Mouse (Mus musculus) macrophage (primary cell): ENCODE measurements at regions not wholly inside any gene's neighbourhood (a gene's known extent, or its start where the extent isn't known, plus 50 kb on each side); places are given as distances from the start of the nearest gene placed in this dataset.

Experiments
- H3K27ac ChIP-seq: fragments of 350-480 bp; formaldehyde crosslinking; 2 replicates; pipeline ENCODE4 v1.9.0; 2021
- H3K36me3 ChIP-seq: fragments of 350-480 bp; formaldehyde crosslinking; 2 replicates; pipeline ENCODE4 v1.9.0; 2021; ENCODE audit errors: inconsistent target
- H3K4me3 ChIP-seq: fragments of 350-480 bp; formaldehyde crosslinking; 2 replicates; pipeline ENCODE4 v1.9.0; 2021; ENCODE audit errors: inconsistent target
- H3K79me2 ChIP-seq: fragments of 350-480 bp; formaldehyde crosslinking; 2 replicates; pipeline ENCODE4 v1.9.0; 2021; ENCODE audit errors: inconsistent target
- WGBS: methylation state at CpG from one replicate; pipeline ENCODE4 v1.1.7; 2026; ENCODE audit warnings: inconsistent platforms; ENCODE audit not compliant: missing documents; 5-methylcytosine and 5-hydroxymethylcytosine counted together

DNA sequence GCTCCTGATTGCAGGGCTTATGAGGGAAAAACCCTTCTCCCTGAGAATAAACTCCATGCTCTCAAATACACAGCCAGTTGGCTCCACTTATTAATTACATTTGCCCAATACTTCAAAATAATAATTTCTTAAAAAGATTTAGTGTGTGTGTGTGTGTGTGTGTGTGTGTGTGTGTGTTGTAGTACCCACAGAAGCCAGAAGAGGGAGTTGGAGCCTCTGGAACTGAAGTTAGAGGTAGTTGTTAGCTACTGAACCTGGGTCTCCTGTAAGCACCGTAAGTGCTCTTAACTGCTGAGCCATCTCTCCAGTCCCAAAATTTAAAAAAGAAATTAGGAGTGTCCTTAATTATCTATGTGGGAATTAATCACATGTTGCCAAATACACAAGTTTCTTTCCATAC, 154.8 kb upstream of the Ctnnb1 start:
- Histone ChIP-seq H3K36me3 (no peaks in the 10 kb centered on the region), H3K27ac (no peak overlapping the region), H3K79me2 (no peaks in the 10 kb centered on the region), H3K4me3 (no peak overlapping the region)
- 100% methylated on average over 1 of the region's 1 CpGs for WGBS

DNA sequence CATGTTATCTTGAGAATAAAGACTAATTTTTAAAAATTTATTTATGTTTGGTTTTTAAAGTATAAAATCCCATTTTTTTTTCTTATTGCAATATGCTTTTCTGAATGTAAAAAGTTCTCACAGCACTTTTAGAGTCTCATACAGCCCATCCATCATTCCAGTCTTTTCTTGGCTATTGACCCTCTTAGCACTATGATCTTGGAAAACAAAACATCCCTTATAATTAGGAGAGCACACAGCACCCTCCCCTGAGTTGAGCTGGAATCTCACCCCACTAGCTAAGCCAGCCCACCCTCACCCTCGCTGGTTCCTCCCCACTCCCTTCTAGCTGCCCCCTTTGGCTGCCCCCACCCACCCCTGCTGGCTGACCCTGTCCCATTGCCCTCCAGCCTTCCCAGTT, 154.2 kb upstream of the Ctnnb1 start:
- no peak overlapping the region for H3K27ac ChIP-seq
- 82% methylated on average over 1 of the region's 1 CpGs for WGBS
- no peaks in the 10 kb centered on the region for H3K79me2 ChIP-seq
- H3K36me3 ChIP-seq = no peaks in the 10 kb centered on the region
- no peak overlapping the region for H3K4me3 ChIP-seq

DNA sequence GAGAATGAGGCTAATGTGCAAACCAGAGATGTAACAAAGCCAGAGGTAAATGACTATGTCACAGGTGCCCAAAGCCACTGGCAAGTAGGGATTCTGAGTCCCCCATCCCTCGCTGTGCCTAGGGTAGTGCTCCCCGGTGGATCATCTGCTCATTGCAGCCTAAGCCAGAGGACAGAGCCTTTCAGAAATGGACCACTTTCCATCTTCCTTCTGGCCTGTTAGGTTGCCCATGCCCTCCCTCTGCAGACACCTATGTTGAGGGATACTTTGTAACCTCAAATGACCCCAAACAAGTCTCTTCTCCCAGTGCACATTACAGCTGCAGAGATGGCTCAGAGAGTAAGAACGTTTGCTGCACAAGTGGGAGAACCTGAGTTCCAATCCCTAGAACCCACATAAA, 153.3 kb upstream of the Ctnnb1 start:
- Histone ChIP-seq H3K27ac (peak overlapping the region; percentile 48), H3K36me3 (no peaks in the 10 kb centered on the region), H3K79me2 (no peaks in the 10 kb centered on the region), H3K4me3 (no peak overlapping the region)
- WGBS = 63% methylated on average over 3 of the region's 3 CpGs

DNA sequence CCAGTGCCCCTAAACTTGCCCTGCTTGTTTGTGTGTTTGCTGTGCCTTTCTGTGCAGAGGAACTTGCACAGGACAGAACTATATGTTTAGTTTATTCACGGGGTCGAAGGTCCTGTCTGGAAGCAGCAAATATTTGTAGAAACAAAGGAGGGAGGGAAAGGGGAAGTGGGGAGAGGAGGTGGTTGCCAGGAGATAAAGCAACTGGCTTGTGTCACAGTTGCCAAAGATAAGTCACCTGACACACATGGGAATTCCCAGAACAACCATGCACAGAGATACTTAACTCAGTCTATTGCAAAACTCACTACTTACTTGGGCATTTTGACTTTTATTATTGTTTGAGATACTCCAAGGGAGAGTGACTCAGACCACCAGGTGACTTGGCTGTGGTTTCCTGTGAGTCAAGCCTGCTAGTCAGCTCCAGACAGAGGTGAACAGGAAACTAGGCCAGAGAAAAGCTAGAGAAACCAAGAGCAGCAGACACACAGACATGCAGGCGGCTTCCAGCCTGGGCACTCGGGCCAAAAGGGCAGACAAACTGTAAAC, 152.5 kb upstream of the Ctnnb1 start:
- Histone ChIP-seq H3K4me3 (no peak overlapping the region), H3K27ac (peak overlapping the region; percentile 48), H3K36me3 (no peaks in the 10 kb centered on the region), H3K79me2 (no peaks in the 10 kb centered on the region)
- WGBS = 7% methylated on average over 4 of the region's 4 CpGs

DNA sequence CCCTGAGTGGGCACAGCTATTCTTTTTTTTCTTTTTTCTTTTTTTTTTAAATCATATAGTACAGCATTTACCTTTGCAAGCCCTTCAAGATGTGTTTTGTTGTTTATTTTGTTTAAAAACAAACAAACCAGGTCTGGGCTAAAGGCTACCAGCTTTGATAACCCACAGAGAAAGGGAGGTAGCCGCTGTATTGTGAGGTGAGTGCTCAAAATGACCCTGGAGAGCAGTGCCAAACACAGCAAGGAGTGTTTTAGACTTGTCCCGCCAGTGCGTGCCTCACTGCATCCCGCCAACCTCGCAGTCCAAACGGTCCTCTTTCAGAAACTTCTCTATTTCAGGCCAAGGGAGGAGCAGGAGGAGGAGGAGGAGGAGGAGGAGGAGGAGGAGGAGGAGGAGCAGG, 152.0 kb upstream of the Ctnnb1 start:
- Histone ChIP-seq H3K36me3 (no peaks in the 10 kb centered on the region), H3K4me3 (no peak overlapping the region), H3K27ac (peak overlapping the region; percentile 48), H3K79me2 (no peaks in the 10 kb centered on the region)
- WGBS = 11% methylated on average over 5 of the region's 6 CpGs

DNA sequence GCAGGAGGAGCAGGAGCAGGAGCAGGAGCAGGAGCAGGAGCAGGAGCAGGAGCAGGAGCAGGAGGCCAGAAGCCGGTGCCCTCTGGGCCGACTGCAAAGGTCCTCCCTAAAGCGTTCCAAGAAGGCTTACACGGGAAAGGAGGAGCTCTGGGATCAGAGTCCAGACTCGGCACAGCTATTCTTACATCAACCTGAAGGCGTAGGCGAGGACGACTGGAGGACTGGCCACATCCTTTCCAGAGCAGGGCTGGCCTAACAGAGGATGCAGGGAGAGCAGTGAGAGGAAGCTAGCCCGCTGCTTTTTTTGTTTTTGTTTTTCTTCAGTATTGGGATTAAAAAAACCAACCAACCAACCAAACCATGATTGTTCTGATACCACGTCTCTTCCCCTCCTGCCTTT, 151.5 kb upstream of the Ctnnb1 start:
- WGBS = 66% methylated on average over 10 of the region's 10 CpGs
- H3K27ac ChIP-seq = no peak overlapping the region
- no peaks in the 10 kb centered on the region for H3K36me3 ChIP-seq
- no peaks in the 10 kb centered on the region for H3K79me2 ChIP-seq
- no peak overlapping the region for H3K4me3 ChIP-seq

DNA sequence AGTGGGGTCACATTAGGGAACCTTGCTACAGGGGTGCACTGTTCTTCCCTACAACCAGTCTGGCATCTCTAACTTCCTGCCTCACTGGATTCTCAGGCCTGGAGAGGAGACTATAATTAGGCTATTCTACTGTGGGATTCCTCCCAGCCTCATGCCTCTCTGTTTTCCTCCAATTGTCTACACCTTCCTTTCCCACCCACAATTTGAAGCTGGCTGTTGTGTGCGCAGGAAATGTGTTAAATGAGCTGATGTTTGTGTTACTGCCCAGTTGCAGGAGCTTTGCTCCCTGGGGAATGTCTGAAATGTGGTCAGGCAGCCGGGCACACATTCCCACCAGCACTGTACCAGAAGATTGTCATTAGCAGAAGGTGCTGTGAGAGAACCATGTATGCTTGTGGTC, 150.6 kb upstream of the Ctnnb1 start:
- no peaks in the 10 kb centered on the region for H3K79me2 ChIP-seq
- H3K27ac ChIP-seq = no peak overlapping the region
- H3K4me3 ChIP-seq = no peak overlapping the region
- 92% methylated on average over 2 of the region's 2 CpGs for WGBS
- no peaks in the 10 kb centered on the region for H3K36me3 ChIP-seq

DNA sequence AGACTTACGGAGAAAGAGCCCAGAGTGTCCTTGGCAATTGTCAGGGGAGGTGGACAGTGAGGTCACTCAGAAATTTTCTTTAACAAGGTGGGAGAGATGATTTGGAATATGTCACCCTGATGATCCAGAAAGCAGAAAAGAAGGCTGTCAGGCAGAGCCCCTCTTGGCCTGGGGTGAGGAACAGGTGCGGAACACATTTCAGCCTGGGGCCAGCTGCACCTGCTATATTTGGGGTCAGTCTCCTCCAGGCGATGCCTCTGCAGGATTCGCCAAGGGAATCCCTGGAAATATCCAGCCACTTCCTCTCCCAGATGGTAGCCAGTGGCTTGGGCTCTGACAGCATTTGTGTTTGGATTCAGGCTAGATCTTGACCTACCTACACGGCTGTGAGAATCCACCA, 134.8 kb upstream of the Ctnnb1 start:
- Histone ChIP-seq H3K36me3 (no peaks in the 10 kb centered on the region), H3K4me3 (no peak overlapping the region), H3K79me2 (no peaks in the 10 kb centered on the region), H3K27ac (no peak overlapping the region)
- 95% methylated on average over 5 of the region's 5 CpGs for WGBS

DNA sequence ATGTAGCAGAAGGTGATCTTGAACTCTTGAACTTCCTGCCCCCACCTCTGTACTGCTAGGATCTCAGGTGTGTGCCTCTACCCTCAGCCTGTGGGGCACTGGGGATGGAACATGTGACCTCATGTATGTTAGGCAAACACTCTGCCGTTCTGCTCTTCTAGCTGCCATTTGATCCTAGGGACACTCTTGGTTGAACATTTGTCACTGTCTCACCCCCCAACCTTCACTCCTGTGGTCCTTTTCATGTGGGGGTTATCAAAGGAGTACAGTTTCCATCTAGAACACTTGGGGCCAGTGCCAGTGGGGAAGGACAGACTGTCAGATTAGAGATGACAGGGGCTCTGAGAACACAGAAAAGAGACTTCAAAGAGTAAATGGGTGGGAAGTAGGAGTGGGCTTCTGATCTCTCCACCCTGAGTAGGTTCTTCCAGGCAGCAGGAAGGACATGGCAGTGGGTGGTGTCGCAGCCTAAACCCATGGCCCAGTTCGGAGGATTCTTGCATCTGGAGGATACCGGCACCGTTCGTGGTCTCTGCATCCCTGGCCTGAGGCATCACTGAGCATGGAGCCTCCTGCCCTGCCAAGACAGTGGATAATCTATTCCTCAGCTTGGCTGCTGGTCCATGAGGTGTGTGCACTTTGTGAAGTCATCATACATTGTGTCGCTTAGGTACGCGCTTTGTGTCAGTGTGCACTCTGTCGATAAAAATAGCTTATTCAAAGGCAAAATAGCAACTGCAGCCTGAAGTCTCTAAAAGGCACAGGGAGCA, 132.7 kb upstream of the Ctnnb1 start:
- no peaks in the 10 kb centered on the region for H3K36me3 ChIP-seq
- H3K79me2 ChIP-seq = no peaks in the 10 kb centered on the region
- 91% methylated on average over 10 of the region's 10 CpGs for WGBS
- H3K4me3 ChIP-seq = no peak overlapping the region
- H3K27ac ChIP-seq = no peak overlapping the region

DNA sequence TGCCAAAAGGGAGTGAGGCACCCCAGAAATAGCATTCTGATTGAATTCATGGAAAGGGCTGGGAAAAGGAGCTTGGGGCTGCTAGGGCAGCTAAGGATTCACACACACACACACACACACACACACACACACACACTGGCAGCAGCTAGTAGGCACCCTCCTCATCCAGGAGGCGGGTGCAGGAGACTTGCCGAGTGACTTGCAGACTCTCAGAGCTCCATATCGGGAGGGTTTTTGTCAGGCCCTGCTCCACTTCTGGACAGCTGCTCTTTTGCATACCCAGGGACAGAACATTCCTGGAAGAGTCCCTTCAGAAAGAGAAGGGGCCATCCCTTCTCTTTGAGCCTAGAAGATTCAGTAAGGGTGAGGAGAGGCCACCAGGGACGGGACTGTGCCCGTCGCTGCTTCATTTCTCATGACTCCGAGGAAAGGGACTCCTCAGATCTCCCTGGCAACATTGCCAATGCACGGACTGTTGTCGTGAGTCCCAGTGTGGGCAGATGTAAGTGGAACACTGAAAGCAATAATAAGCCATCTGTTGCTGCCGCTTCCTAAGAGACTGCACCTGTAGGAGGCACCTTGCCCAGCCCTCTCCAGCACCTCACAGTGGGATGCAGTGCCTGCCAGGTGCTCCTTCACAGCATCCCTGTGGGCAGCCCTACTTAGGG, 130.9 kb upstream of the Ctnnb1 start:
- H3K27ac ChIP-seq = no peak overlapping the region
- no peaks in the 10 kb centered on the region for H3K79me2 ChIP-seq
- no peaks in the 10 kb centered on the region for H3K36me3 ChIP-seq
- H3K4me3 ChIP-seq = no peak overlapping the region
- WGBS = 96% methylated on average over 10 of the region's 10 CpGs

DNA sequence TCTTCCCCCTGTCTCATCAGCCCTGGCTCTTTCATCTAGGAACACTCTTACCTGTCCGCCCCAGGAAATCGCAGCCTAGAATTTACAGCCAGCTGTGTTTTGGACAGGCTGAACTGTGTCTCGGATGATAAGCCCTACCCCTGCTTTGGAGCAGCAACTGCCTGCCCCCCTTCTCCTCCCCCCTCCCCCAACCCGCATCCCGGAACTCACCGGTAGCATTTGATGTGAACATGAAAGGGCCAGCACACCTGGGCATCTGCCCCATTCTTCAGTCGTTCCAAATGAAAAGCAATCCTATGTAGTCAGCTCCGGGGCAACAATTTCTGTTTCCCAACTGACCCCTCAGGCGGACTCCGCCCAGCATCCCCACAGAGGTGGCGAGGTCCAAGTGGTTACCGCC, 130.1 kb upstream of the Ctnnb1 start:
- no peak overlapping the region for H3K4me3 ChIP-seq
- no peaks in the 10 kb centered on the region for H3K79me2 ChIP-seq
- WGBS = 78% methylated on average over 12 of the region's 12 CpGs
- H3K36me3 ChIP-seq = no peaks in the 10 kb centered on the region
- no peak overlapping the region for H3K27ac ChIP-seq

DNA sequence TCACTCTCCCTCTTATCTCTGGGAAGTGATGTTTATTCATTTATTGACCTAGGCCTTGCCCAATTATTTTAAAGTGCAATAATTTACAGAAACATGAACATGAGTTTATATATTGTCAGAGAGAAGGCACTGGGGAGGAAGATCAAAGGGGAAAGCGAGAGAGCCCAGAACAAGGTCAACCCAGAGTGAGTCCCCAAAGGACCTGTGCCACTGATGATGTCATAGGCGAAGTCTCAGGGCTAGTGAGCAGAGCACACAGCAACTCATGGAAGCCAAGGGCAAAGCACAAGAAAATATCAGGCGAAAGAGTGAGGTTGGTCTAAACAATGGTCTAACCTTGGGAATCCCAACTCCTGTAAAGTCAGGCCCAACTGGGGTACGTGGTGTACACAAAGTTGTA, 126.4 kb upstream of the Ctnnb1 start:
- Histone ChIP-seq H3K27ac (no peak overlapping the region), H3K36me3 (no peaks in the 10 kb centered on the region), H3K4me3 (no peak overlapping the region), H3K79me2 (no peaks in the 10 kb centered on the region)
- WGBS = 100% methylated on average over 4 of the region's 4 CpGs

DNA sequence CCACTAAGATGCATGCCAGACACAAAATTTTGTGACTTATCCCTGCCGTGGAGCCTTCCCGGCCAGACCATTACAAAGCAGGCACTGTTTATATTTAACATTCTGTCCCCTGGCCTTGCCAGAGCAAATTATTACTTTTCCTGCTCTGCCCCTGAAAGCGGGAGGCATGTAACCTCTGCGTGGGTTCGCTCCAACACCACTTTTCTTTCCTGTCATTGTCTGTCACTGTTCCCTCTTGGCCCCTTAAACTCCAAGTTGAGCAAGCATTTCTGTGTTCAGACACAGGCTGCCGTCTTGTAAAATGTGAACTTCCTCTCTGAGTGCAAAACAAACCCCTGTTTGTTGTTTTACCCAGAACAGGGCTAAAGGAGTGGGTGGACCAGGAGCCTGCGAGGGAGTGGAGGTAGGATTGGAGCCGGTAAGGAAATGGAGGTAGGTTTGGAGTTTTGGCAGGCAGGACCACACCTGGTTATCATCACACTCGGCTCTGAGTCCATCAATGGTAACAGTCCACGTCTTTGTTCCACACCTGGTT, 124.2 kb upstream of the Ctnnb1 start:
- H3K36me3 ChIP-seq = no peaks in the 10 kb centered on the region
- WGBS = 21% methylated on average over 10 of the region's 10 CpGs

DNA sequence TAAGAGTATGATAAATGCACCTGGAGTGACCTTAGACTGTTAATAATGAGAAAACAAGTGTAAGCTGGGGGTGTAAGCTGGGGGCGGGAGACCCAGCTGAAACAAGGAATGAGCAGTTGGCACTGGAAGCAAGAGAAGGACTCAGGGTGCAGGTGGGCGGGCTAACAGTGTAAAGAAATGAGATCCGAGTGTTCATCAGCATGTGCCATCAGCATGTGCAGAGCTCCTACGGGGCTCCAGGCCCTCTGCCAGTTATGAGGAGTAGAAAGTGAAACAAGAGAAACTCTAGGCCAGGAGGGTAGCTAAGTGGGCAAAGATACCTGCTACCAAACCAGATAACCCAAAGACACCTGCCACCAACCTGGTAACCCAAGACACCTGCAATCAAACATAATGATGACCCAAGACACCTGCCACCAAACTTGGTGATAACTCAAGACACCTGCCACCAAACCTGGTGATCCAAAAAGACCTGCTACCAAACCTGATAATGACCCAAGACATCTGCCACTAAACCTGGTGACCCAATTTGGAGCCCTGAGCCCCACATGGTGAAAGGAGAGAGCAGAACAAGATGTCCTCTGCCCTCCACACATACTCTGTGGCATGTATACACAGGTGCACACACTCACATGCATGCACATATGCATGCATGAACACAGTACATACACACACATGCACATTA, 120.1 kb upstream of the Ctnnb1 start:
- Histone ChIP-seq H3K79me2 (no peaks in the 10 kb centered on the region), H3K27ac (no peak overlapping the region), H3K4me3 (no peak overlapping the region), H3K36me3 (no peaks in the 10 kb centered on the region)
- WGBS = 48% methylated on average over 4 of the region's 4 CpGs

More for the DNA sequence above, 124.2 kb upstream of the Ctnnb1 start:
- no peak overlapping the region for H3K27ac ChIP-seq
- no peaks in the 10 kb centered on the region for H3K79me2 ChIP-seq
- H3K4me3 ChIP-seq = no peak overlapping the region

DNA sequence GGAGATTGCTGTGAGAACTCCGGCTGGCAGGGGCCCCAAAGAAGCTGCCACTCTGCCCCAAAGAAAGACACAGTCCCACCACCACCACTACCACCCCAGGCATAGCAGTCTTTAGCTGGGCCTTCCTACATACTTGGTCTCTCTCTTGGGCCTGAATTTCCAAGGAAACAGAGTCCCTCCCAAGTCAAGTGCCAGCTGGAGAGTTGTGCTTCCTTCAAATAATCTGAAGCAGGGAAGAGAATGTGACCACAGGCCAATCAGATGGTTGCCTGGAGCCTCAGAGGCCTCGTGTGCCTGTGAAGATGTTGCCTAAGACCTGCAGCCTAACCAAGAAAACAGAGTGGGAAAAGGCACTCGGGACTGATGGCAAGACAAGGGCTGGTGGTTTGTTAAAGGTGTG, 117.5 kb upstream of the Ctnnb1 start:
- Histone ChIP-seq H3K4me3 (no peak overlapping the region), H3K27ac (no peak overlapping the region), H3K79me2 (no peaks in the 10 kb centered on the region), H3K36me3 (no peaks in the 10 kb centered on the region)
- WGBS = 66% methylated on average over 3 of the region's 3 CpGs
